Mouse (Mus musculus) heart, postnatal 0 days (tissue): ENCODE results near the gene Slc25a39. TPM values are rescaled to one million over a fixed set of nuclear protein-coding genes. Genes with fewer than 3 reads are reported as not detected.

ENCODE experiments used
- ATAC-seq: fragments of 200-750 bp; cut with Nextera tagmentation; 2 replicates; pipeline ENCODE4 v1.8.0; 2017; ENCODE audit warnings: low read depth, moderate number of reproducible peaks, moderate library complexity; ENCODE audit not compliant: insufficient read depth
- DNase-seq: peaks from one replicate; pipeline ENCODE4 v3.0.0-alpha.2; 2016; ENCODE audit warnings: low spot score
- H3K27ac ChIP-seq: fragments of 300-500 bp; sonication (generic); 2 replicates; pipeline ENCODE4 v1.5.1; 2014; ENCODE audit warnings: low read depth, mild to moderate bottlenecking
- H3K27me3 ChIP-seq: fragments of 300-500 bp; sonication (generic); 2 replicates; pipeline ENCODE4 v1.6.1; 2014; ENCODE audit warnings: low read length, mixed read lengths; ENCODE audit not compliant: control insufficient read depth, insufficient read depth
- H3K36me3 ChIP-seq: fragments of 300-500 bp; sonication (generic); replicated peaks from 2 replicates; pipeline ENCODE4 v1.6.1; 2014; ENCODE audit warnings: low read length, mixed read lengths; ENCODE audit not compliant: control insufficient read depth, insufficient read depth
- H3K4me1 ChIP-seq: fragments of 300-500 bp; sonication (generic); 2 replicates; pipeline ENCODE4 v1.6.1; 2014; ENCODE audit warnings: antibody characterized with exemption; ENCODE audit not compliant: control insufficient read depth, insufficient read depth
- H3K4me2 ChIP-seq: fragments of 300-500 bp; sonication (generic); 2 replicates; pipeline ENCODE4 v1.6.1; 2014; ENCODE audit warnings: low read depth, mild to moderate bottlenecking, low read length, moderate library complexity
- H3K4me3 ChIP-seq: fragments of 300-500 bp; sonication (generic); 2 replicates; pipeline ENCODE4 v1.5.1; 2014; ENCODE audit warnings: low read depth, low read length
- H3K9ac ChIP-seq: fragments of 300-500 bp; sonication (generic); replicated peaks from 2 replicates; pipeline ENCODE4 v1.6.1; 2014; ENCODE audit warnings: low read depth, low read length, mixed read lengths
- H3K9me3 ChIP-seq: fragments of 300-500 bp; sonication (generic); replicated peaks from 2 replicates; pipeline ENCODE4 v1.6.1; 2016; ENCODE audit warnings: low read length; ENCODE audit not compliant: control insufficient read depth
- CTCF ChIP-seq: IDR thresholded peaks from 2 replicates; pipeline ENCODE4 v1.5.1; 2016; ENCODE audit warnings: antibody characterized with exemption, control low read depth, low read depth
- EP300 ChIP-seq: IDR thresholded peaks from 2 replicates; pipeline ENCODE4 v1.6.1; 2016; ENCODE audit warnings: antibody characterized with exemption, low read depth
- WGBS: fragments of 180-500 bp; shearing (Covaris S2); extraction: QIAGEN DNeasy Blood & Tissue Kit; methylation state at CpG from one replicate; pipeline ENCODE4 v1.1.7; 2014; 5-methylcytosine and 5-hydroxymethylcytosine counted together
- polyA plus RNA-seq: library from polyadenylated mRNA; unstranded; fragments of >200 nt; fragmentation: Nextera tagmentation; extraction: Ambion mirVana; gene quantifications from 2 replicates; pipeline ENCODE4 v1.2.1, GENCODE M21; 2015
- total RNA-seq: library from RNA; depleted of rRNA; stranded (reverse); fragments of >200 nt; gene quantifications from 2 replicates; pipeline ENCODE4 v1.2.3, GENCODE M21; 2014; ENCODE audit warnings: low replicate concordance

The Slc25a39 gene
- total and polyA plus RNA-seq, 2 experiments from 2014 or later: 267 to 281 TPM

- Histone ChIP-seq H3K4me3 (peak overlapping the region; percentile 93), H3K27ac (no peak overlapping the region), H3K9ac (peak overlapping the region; percentile 69; the same call in 1 of the 2 replicates), H3K27me3 (peaks cover 3% of the 10 kb centered on the region; the same call in 1 of the 2 replicates), H3K4me1 (peaks cover 12% of the 10 kb centered on the region), H3K4me2 (peak overlapping the region; percentile 66), H3K9me3 (no peaks in the 10 kb centered on the region), H3K36me3 (peaks cover 30% of the 10 kb centered on the region)
- 79% methylated on average over 11 of the region's 11 CpGs for WGBS
- DNase-seq (no peak), ATAC-seq (no peak)
- TF ChIP-seq EP300: no peak
- TF ChIP-seq CTCF: no peak
Observed at GRCm38 (mm10) chr11:102405544-102406285, 2.0 kb downstream of the Slc25a39 start.

GRCm38 (mm10) chr11:102404161-102405010, 3.4 kb downstream of the Slc25a39 start:
- Histone ChIP-seq H3K4me1 (peaks cover 12% of the 10 kb centered on the region), H3K9ac (no peak overlapping the region), H3K27me3 (peaks cover 16% of the 10 kb centered on the region), H3K27ac (no peak overlapping the region), H3K4me3 (no peak overlapping the region), H3K36me3 (peaks cover 30% of the 10 kb centered on the region), H3K9me3 (no peaks in the 10 kb centered on the region), H3K4me2 (no peak overlapping the region)
- no peak for ATAC-seq
- 89% methylated on average over 18 of the region's 18 CpGs for WGBS
- TF ChIP-seq EP300: no peak
- no peak for TF ChIP-seq CTCF
- DNase-seq: no peak

- DNase-seq (no peak), ATAC-seq (no peak)
- Histone ChIP-seq H3K27me3 (peaks cover 24% of the 10 kb centered on the region), H3K4me1 (peaks cover 12% of the 10 kb centered on the region), H3K4me2 (no peak overlapping the region), H3K36me3 (peaks cover 30% of the 10 kb centered on the region), H3K4me3 (no peak overlapping the region), H3K9ac (no peak overlapping the region), H3K27ac (no peak overlapping the region), H3K9me3 (no peaks in the 10 kb centered on the region)
- TF ChIP-seq CTCF (no peak), EP300 (no peak)
- WGBS: 92% methylated on average over 11 of the region's 11 CpGs
Observed at GRCm38 (mm10) chr11:102403657-102404056, 4.1 kb downstream of the Slc25a39 start.

GRCm38 (mm10) chr11:102401898-102402500, 5.7 kb downstream of the Slc25a39 start:
- Histone ChIP-seq H3K27me3 (peaks cover 32% of the 10 kb centered on the region), H3K4me1 (peaks cover 12% of the 10 kb centered on the region), H3K27ac (no peak overlapping the region), H3K36me3 (peaks cover 30% of the 10 kb centered on the region), H3K9me3 (no peaks in the 10 kb centered on the region), H3K9ac (no peak overlapping the region), H3K4me2 (no peak overlapping the region), H3K4me3 (no peak overlapping the region)
- DNase-seq (no peak), ATAC-seq (no peak)
- TF ChIP-seq CTCF (no peak), EP300 (no peak)
- WGBS: 58% methylated on average over 12 of the region's 12 CpGs

GRCm38 (mm10) chr11:102400513-102401084, 7.1 kb downstream of the Slc25a39 start:
- Histone ChIP-seq H3K27ac (no peak overlapping the region), H3K9ac (no peak overlapping the region), H3K36me3 (peaks cover 30% of the 10 kb centered on the region), H3K9me3 (no peaks in the 10 kb centered on the region), H3K4me1 (0 out of 2 replicates have a peak, but pooled peaks cover 2% of the 10 kb centered on the region), H3K4me3 (no peak overlapping the region), H3K4me2 (no peak overlapping the region), H3K27me3 (peaks cover 39% of the 10 kb centered on the region)
- ATAC-seq (no peak), DNase-seq (no peak)
- TF ChIP-seq EP300 (no peak), CTCF (no peak)
- 21% methylated on average over 12 of the region's 12 CpGs for WGBS
